Mouse (Mus musculus): ENCODE measurements at regions not wholly inside any gene's neighbourhood (a gene's known extent, or its start where the extent isn't known, plus 50 kb on each side); places are given as distances from the start of the nearest gene placed in this dataset.

DNA sequence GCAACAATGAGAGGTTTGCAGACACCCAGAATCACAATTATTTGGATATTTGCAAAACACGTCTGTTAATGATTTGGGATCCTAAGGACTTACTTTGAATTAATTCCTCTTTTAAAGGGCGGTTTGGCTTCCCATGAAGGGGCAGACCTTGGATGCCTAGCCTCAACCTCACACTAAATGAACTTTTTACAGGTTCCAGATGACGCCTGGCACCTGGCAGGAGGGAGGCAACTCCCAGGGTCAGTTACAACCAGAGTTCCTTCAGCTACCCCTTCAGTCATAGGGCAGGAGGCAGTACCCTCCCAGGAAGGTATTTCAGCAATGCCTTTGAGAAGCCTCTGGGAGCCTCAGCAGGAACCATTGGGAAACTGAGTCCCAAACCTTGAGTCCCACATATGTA lies 57.9 kb upstream of the Stx18 start:
- no peak for DNase-seq (ENCODE audit: low spot score in 2 of 2)

DNA sequence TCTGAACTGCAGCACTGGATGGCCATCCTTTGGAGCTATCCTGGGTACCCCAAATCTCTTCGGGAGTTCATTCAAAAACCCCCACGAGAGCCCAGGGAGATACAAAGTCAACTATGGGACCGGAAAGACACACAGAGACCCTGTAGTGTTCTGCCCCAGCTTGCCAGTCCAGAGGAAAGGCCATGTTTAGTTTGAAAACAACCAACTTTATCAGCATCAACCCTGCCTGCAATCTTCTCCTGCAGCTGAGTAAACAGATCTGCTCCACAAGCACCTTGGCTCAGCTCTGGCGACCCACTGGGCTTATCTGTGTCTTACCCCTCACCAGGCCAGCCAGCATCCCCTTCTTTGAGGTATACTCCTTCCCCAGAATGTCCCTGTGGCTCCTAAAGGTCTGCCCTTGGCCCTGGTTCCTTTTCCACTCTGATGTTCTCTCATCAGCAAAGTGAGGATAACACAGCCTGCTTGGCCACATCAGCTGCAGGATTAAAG lies 61.6 kb upstream of the Stx18 start:
- no peak for DNase-seq (ENCODE audit: low spot score in 2 of 2)

DNA sequence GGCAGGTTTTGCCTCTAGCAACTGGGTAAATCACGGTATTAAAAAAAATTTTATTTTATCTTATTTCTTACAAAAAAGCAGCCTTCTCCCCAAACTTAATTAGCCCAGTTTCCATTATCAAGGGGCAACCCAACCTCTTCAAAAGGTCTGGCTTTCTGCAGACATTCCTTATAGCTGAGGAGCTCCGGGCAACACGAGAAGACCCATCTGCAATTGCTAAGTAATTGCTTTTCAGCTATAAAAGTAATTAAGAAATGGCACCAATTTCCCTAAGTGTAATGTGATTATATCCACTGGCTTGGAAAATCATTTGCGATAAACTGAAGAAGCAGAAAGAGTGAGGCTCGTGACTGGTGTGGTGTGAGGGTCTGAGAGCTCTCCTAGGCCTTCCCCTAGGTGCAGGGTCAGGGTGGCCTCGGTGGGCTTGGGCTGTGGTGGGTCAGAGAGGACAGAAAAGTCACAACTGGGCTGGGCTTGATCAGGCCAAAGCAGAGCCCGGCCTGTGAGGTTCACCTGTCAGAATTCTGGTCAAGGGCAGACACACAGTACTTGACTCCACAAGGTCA lies 65.5 kb upstream of the Stx18 start:
- DNase-seq (ENCODE audit: low spot score in 2 of 2): no peak

DNA sequence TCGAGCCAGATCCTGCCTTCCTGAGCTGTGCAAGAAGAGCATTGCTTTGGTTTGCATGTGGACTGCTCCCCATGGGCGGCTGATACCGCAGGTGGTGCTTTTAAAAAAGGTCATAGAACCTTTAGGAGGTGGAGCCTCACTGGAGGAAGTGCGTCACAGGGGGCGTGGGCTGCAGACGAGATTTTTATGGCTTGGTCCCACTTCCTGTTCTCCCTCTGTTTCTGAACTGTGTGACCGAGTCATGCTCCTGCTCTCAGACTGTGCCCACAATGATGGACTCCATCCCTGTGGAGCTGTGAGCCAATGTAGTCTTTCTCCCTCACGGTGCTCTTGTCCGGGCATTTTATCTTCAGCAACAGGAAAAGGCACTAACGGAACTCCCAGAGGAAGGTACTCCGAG lies 66.8 kb upstream of the Stx18 start:
- DNase-seq (ENCODE audit: low spot score in 2 of 2): no peak

DNA sequence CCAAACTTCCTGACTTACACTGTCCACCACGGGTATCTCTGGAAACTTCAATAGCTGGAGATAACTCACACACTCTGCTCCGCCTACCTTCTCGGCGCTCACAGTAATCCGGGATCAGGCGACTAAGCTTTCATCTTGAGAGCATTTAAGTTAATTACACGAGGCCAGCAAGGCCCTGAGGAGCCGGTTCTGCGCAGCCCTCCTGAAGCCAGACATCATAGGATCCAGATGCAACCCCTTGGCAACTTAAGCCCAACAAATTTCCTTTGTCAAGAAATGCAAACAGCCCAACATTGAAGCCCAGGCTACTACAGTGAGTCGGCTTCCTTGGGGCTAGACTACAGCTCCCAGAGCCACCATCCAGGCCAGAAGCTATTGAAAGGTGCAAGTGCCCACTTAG lies 69.9 kb upstream of the Stx18 start:
- no peak for DNase-seq (ENCODE audit: low spot score in 2 of 2)

DNA sequence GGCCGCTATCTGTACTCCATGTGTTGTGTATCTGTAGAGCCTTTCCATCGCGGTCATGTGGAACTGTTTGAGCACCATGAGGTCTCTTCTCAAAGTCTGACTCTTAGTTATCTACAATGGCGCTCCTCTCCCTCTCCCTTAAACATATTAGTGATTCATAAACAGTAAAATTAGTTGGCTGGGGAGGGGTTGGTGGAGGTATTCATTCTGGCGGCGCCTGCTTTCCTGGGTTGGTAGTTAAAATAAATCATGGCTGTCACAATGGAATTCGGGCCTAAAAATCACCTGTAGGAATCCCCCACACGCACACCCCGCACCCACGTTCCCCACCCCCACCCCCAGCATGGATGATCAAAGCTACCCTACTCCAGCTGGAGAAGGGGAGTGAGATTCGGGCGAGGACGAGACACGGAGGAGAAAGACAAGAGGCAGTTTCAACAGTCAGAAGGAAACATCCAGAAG lies 70.6 kb upstream of the Stx18 start:
- DNase-seq (ENCODE audit: low spot score in 2 of 2): no peak

DNA sequence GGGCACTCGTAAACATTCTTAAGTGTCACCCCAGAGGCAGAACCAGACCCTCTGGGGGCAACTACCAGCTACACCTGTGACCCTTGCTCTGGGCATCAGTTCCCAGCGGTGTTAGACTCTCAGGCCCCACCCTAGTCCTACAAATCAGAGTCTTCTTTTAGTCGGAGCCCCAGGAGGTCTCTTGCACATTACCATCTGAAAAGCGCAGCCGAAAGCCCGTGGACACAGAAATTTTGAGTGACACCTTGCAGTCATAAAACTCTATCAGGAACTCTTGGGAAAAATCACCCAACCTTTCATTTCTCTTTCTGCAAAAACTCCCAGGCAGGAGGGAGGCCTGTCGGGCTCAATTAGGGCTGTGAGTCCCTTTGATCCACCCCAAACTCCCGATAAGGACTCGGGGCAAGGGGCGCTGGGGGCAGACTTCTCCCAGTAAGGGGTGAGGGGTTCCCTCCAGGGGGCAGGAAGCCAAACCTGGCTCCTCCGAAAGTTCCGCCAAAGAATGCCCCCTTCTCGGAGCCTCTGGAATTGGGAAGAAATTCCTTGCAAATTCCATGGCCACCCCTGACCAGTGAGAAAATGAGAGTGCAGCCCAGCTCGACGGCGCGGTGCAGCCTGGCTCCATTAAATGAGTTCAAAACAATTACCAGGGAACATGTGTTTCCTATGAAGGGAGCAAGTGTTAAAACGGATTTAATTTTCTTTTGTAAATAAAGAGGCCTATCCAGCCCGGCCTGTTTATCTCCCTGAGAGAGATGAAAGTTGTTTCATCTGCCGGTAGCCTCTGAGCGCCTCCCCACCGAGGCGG lies 71.2 kb upstream of the Stx18 start:
- no peak for DNase-seq (ENCODE audit: low spot score in 2 of 2)

DNA sequence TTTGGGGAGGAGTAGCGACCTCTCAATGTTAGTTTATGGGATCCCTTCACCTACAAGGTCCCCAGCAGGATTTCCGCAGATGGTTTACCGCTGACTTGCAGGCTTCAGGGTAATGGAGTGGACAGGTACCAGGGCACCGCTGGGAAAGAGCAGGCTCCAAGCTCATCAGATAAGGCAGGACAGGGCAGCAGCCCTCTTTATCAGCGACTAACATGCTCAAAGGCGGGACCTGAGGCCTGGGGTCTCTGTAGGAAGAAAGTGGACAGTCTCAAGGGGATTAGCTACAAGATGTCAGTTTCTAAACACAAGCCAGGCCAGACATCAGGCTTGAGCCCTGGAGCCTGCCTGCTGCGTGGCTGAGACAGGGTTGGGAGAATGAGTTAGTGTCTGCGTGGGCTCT lies 74.9 kb upstream of the Stx18 start:
- DNase-seq (ENCODE audit: low spot score in 2 of 2): no peak

DNA sequence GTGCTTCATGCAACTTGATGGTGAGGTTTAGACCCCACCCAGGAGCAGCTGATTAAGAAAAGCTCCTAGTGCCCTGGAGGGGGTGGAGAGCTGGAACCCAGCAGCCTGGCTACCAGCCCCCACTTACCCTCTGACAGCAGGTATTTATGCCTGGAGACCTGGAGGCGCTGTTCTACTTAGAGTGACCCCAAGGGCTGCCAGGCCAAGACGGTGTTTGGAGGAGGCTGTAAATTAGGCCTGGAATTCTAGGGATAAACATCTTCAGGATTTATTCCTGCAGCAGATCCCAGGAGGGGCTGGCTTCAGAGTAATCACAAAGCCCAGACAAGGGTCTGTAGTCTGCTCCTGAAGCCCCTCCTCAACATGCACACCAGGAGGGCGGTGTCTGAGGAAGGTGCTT lies 76.0 kb upstream of the Stx18 start:
- no peak for DNase-seq (ENCODE audit: low spot score in 2 of 2)

DNA sequence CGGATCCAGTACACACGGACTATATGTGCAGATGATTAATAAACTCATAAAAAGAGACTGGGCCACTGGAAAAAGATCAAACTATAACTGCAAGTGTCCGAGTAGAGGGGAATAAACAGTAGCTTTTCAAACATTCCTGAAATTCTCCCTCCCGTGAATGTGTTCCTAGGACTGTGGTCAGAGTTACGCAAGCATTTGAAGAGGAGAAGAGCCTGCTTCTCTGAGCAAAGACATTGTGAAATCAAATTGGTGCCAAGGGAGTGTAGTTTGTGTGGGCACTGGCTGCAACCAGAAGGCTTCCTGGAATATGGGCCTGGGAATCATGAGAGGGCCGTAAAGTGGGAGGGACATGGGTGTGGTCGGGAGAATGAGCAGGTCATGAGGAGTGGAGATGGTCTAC lies 78.3 kb upstream of the Stx18 start:
- no peak for DNase-seq (ENCODE audit: low spot score in 2 of 2)

DNA sequence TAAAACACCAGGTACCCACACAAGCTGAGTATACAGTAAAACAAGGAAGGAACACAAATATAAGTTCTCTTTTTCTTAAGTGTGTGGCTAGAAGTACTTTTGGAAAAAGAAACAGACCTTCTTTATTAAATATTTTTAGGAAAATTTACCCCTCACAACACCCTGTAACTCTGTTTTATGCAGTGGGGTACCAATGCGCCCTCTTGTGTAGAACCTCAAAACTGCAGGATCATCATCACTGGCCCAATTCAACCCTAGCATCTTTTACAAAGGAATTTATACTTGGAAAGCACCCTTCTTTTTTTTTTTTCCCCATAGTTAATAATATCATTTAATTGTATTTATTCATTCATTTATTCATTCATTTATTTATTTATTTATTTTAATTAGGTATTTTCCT lies 86.4 kb upstream of the Stx18 start:
- DNase-seq (ENCODE audit: low spot score in 2 of 2): no peak

DNA sequence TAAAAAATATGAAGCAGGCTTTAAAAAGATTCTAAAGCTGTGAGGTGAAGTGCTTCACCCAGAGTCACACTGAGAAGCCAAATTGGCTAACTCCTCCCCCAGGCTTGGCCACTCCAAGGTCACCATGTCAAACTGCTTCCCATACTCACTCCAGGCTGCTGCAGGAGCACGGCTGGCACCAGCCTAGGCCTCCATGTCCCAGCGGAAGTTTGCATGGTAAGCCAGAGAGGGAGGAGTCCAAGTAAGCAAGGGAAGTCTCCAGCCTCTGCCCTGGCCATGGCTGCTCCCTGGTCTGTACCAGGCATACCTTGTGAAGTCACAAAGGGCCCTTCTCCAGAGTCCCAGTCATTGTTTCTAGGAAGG lies 105.8 kb upstream of the Stx18 start:
- no peak for DNase-seq (ENCODE audit: low spot score in 2 of 2)

DNA sequence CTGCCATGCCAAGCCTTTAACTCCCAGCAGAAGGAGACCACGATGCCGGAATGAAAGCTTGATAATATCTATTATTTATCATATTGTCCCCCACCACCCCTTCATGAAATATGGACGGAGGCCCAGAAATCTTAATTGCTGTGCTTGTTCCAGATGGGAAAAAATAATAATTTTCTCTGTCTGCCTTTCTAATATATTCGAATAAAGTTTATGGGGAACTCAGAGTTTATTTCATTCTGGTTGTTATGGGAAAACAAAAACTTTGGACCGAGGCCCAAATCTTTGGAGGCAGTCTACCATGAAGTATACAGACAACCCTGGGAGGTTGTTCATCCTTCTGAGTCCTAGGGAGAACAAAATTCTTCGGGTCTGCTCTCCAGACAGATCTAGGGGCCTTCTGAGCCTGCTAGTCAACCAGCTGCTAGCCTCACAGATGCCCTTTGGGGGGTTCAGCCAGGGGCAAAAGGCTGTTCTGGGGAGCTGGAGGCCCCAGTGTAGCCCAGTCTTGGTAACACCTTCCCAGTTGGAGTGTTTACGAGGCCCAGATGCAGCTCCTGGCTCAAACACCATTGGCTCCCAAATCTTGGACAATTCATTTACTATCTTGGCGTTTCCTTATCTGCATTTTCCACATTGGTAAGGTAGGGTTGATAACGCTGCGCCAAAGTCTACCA lies 106.3 kb upstream of the Stx18 start:
- no peak for DNase-seq (ENCODE audit: low spot score in 2 of 2)

DNA sequence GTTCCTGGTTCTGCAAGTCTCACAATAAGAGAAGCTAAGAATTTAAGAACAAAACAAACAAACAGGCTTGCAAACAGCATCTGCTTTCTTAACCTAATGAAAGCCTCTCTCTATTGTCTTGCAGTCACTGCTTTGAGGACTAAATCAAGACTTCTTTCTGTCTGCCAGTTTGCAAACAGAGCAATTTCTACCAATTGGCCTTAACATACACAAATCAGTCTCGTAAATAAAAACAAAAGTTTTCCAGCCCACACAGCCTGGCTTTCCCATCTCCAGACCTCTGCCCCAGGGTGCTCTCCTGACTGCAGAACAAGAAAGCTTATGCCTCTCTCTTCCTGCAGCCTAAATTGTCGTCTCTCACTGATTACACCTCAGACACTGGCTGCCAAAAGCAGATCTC lies 96.1 kb upstream of the Msx1 start:
- no peak for DNase-seq (ENCODE audit: low spot score in 2 of 2)

DNA sequence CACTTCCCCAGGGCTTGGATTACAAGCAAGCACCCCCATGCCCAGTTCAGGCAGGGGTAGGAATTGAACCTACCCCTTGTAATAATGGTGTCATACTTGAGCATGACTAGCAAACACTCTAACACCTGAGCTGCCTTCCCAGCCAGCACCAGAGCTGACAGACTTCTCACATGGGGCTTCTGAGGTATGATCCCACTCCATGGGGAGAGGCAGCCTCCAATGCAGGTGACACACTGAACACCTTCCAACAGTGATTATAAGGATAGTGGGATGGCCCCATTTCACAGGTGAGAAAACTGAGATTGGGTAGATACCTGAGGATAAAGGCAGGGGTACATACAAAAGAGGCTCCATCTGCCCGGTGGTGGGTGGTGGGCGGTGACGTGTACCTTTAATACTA lies 94.7 kb upstream of the Msx1 start:
- DNase-seq (ENCODE audit: low spot score in 2 of 2): no peak

DNA sequence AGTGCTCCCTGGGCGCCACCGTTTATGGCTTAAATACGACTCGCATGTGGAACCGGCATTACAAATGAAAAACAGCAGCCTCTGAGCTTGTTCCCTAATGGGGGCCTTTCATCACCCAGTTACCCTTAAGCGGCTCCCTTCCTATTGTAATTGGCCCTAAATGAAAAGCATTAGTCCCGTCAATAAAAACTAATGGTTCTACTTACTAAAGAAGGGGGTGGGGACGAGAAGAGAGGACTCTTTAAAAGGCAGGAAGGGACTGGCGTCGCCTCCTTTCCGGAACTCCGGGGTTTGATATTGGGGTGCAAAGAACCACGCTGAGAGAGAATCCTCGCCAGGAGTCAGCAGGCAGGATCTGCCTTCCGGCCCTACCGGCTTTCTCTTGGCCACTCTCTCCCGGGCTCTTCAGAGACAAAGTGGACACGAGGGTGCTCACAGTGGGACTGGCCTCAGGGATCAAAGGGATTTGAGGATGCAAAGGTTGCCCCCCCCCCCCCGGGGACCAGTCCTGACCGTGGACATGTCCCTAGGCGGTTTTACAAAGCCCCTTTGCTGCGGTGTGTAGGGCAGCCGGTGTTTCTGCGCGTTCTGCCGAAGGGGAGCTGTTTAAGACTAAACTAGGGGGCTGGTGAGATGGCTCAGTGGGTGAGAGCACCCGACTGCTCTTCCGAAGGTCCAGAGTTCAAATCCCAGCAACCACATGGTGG lies 93.8 kb upstream of the Msx1 start:
- DNase-seq (ENCODE audit: low spot score in 2 of 2): no peak

DNA sequence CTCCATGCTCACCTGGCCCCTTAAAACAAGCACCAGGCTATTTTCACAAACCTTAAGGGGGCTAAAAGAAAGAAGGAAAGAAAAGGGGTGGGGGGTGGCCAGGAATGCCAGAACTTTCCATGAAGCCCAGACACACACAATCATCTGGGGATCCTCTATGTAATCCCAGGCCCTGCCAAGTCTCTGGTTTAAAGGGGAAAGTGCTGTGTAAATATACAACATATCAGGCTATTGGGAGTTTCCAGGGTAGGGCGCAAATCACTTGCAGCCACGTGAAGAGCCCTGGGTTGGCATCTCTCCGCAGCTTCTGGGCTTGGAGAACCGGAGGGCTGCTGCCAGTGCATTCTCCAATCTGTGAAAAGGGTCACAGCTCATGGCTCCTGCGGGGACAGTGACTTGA lies 92.8 kb upstream of the Msx1 start:
- no peak for DNase-seq (ENCODE audit: low spot score in 2 of 2)

DNA sequence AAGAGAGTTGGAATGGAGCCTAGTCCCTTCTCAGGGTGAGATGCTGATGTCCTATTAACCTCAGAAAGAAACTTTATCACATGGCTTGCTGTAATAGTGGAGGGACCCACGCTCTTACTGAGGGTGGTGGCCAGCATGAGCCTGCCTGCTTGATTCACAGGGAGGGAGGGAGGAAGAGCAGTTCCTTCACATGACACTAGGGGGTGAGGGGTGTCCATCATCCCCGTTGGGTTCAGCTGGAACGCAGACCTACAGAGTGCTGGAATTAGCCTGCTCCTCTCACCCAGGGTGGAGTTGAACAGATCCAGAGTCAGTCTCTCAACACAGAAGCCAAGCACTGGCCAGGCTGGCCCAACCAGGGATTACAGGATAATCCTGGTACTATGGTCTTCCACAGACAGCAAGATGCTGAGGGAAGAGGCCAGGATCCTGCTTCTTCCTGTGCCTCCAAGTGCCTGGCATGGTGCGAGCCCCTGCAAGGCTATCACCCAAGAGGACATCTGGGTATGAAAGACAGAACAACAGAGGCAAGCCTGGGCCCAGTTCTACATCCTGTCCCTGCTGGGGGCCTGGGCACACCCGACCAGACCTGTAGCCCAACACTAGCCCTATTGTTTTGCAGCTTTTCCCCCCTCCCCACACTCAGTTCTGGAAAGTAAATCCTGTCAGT lies 80.4 kb upstream of the Msx1 start:
- DNase-seq (ENCODE audit: low spot score in 2 of 2): no peak

DNA sequence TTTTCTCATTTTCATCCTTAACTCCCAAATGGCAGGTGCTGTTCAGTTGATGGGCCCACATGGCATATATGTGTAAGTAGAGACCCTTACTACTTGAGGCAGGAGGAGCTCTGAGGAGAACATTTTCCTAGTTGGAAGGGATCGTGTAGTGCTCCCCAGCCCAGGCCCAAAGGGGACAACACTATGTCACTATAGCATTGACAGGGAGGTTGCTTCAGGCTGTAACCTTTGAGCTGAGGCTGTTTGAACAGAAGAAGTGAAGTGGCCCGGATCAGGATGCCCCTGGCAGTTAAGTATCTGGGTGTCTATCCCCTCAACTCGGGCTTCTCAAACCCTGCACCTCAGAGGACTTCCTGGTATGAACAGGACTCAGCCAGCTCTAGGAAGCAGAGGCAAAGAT lies 79.5 kb upstream of the Msx1 start:
- no peak for DNase-seq (ENCODE audit: low spot score in 2 of 2)

DNA sequence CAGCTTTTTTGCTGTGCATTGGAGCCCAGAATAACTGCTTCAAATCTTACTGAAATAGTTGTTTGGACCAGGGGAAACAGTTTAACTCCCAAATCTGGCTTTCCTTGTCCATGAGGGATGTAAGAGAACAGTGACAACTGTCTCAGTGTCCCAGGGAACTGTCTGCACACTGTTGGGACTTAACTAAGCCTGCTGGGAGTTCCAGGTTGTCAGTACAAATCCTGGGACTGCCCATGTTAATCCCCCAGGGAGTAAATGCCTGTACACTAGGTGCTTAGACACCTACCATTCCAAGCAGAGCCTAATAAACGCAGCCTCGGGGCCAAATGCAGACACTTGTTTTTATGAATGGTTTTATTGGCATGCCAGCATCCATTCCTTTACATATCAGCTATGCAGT lies 78.4 kb upstream of the Msx1 start:
- DNase-seq (ENCODE audit: low spot score in 2 of 2): no peak

DNA sequence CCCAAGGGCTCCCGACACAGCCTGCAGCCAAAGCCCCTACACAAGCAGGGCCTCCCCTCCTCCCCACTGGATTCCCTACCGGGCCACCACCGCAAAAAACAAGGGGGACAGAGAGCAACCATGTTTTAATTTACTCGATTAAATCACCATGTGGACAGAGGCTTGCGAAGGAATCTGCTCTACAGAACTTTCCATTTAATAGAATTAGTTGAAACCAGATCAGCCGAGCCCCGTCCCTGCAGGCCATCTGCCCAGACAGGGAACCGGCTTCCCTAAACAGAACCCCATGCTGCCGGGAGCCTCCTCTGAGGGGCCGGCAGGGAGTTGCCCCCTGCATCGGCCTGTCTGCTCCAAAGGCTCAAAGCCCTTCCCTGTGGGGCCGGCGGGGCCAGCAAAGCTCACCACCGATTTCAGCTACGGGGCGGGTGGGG lies 77.5 kb upstream of the Msx1 start:
- no peak for DNase-seq (ENCODE audit: low spot score in 2 of 2)

DNA sequence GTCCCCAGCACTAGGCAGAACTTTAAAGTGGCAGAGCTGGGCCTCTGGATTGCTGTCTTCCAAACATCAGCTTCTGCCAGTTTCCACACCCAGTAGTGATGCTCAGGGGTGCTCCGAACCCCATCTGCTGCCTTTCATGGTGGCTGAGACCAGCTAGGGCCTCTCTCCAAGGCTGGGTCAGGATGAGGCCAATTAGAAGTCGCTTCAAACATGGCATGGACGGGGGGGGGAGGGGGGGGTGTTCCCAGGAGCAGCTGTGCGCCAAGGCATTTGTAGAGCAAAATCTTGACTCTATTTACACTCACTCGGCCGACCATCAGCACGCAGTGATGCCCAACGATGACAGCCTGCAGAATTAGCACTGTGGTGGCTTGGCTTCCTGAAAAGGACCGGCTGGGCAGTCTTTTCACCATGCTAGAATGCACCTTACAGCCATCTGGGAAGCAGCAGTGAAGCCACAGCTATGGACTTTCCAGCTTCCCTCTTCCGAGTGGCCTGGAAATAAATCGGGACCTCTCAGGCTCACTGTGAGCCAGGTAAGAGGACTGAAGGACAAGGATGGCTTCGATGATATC lies 73.7 kb upstream of the Msx1 start:
- DNase-seq (ENCODE audit: low spot score in 2 of 2): no peak
